Mouse (Mus musculus): ENCODE data around the gene Chrd. TPM values are rescaled to one million over a fixed set of nuclear protein-coding genes. Genes with fewer than 3 reads are reported as not detected.
A peak's percentile ranks its signal among the peaks of the same experiment; 100 is the strongest.

Gene Chrd
- total RNA-seq (2014; fragmentation: Nextera tagmentation) (not detected in 2 replicates), total RNA-seq (2017) (not detected in 2 replicates)

GRCm38 (mm10) chr16:20732925-20733730 is at the start of gene Chrd:
Gene Chrd, plus strand, starts transcription at chr16:20733127.
- ATAC-seq (replicated peaks; ENCODE audit: poor library complexity, severe bottlenecking) = peak; percentile 37

GRCm38 (mm10) chr16:20690774-20691173 is 42.2 kb upstream of the Chrd start:
- ATAC-seq (replicated peaks; ENCODE audit: poor library complexity, severe bottlenecking) = no peak

GRCm38 (mm10) chr16:20691617-20692016 is 41.3 kb upstream of the Chrd start:
- ATAC-seq (replicated peaks; ENCODE audit: poor library complexity, severe bottlenecking) = no peak

GRCm38 (mm10) chr16:20692241-20692965 is 40.5 kb upstream of the Chrd start:
- no peak for ATAC-seq (replicated peaks; ENCODE audit: poor library complexity, severe bottlenecking)

- peak; percentile 86 for ATAC-seq (replicated peaks; ENCODE audit: poor library complexity, severe bottlenecking)
Observed at GRCm38 (mm10) chr16:20693111-20693701, 39.7 kb upstream of the Chrd start, which contains the start of gene Fam131a. Gene Fam131a, plus strand, starts transcription at chr16:20693241.

GRCm38 (mm10) chr16:20694781-20695180 is 38.1 kb upstream of the Chrd start:
- ATAC-seq (replicated peaks; ENCODE audit: poor library complexity, severe bottlenecking) = peak; percentile 64

GRCm38 (mm10) chr16:20695622-20696323 is 37.2 kb upstream of the Chrd start:
- peak; percentile 14; the same call in 1 of the 2 replicates for ATAC-seq (replicated peaks; ENCODE audit: poor library complexity, severe bottlenecking)

GRCm38 (mm10) chr16:20699266-20699665 is 33.7 kb upstream of the Chrd start:
- no peak for ATAC-seq (replicated peaks; ENCODE audit: poor library complexity, severe bottlenecking)

GRCm38 (mm10) chr16:20700036-20700435 is 32.9 kb upstream of the Chrd start:
- ATAC-seq (replicated peaks; ENCODE audit: poor library complexity, severe bottlenecking) = no peak

- no peak for ATAC-seq (replicated peaks; ENCODE audit: poor library complexity, severe bottlenecking)
Observed at GRCm38 (mm10) chr16:20701316-20701715, 31.6 kb upstream of the Chrd start.

GRCm38 (mm10) chr16:20701729-20702521 is 31.0 kb upstream of the Chrd start:
- peak; percentile 17; the same call in 1 of the 2 replicates for ATAC-seq (replicated peaks; ENCODE audit: poor library complexity, severe bottlenecking)

GRCm38 (mm10) chr16:20702522-20702893 is 30.4 kb upstream of the Chrd start:
- ATAC-seq (replicated peaks; ENCODE audit: poor library complexity, severe bottlenecking) = peak; percentile 87

GRCm38 (mm10) chr16:20703071-20703470 is 29.9 kb upstream of the Chrd start:
- no peak for ATAC-seq (replicated peaks; ENCODE audit: poor library complexity, severe bottlenecking)

GRCm38 (mm10) chr16:20703699-20704400 is 29.1 kb upstream of the Chrd start:
- no peak for ATAC-seq (replicated peaks; ENCODE audit: poor library complexity, severe bottlenecking)

GRCm38 (mm10) chr16:20705786-20706185 is 27.1 kb upstream of the Chrd start:
- ATAC-seq (replicated peaks; ENCODE audit: poor library complexity, severe bottlenecking) = no peak

- ATAC-seq (replicated peaks; ENCODE audit: poor library complexity, severe bottlenecking) = no peak
Observed at GRCm38 (mm10) chr16:20706407-20707055, 26.4 kb upstream of the Chrd start.

- ATAC-seq (replicated peaks; ENCODE audit: poor library complexity, severe bottlenecking) = no peak
Observed at GRCm38 (mm10) chr16:20708220-20708938, 24.5 kb upstream of the Chrd start.

Measured in granulocyte monocyte progenitor cell, adult 5-6 weeks (primary cell).